Mouse (Mus musculus): ENCODE data around the gene B3gnt2. TPM values are rescaled to one million over a fixed set of nuclear protein-coding genes. Genes with fewer than 3 reads are reported as not detected.

The B3gnt2 gene
- polyA plus RNA-seq, 1 experiment from 2014 or later, result 7.9 TPM

- Histone ChIP-seq H3K4me1 (ENCODE audit: control insufficient read depth in 2 of 2, insufficient read depth in 2 of 2, low read length in 2 of 2) (peaks cover 0 to 4% of the 10 kb centered on the region in 2 experiments; a peak in 2 of 4 replicates), H3K27ac (replicated peaks in 1 of 2; ENCODE audit: control insufficient read depth in 1 of 2, insufficient read depth in 1 of 2, low read depth in 2 of 2, low read length in 2 of 2) (peak overlapping the region; percentile 57 to 78), H3K9me3 (ENCODE audit: control insufficient read depth, low read length) (no peaks in the 10 kb centered on the region), H3K4me2 (ENCODE audit: low read length) (peak overlapping the region; percentile 38), H3K4me3 (ENCODE audit: control insufficient read depth in 1 of 2, insufficient read depth in 1 of 2, low read depth in 1 of 2, low read length in 2 of 2) (peak overlapping the region in 1 of 2 experiments; percentile 2; a peak in 1 of 4 replicates), H3K9ac (ENCODE audit: low read length) (no peak overlapping the region; the same call in 1 of the 2 replicates), H3K36me3 (ENCODE audit: control insufficient read depth, insufficient read depth, low read length) (no peaks in the 10 kb centered on the region), H3K27me3 (ENCODE audit: control insufficient read depth, insufficient read depth, low read length) (no peaks in the 10 kb centered on the region)
- no peak for ATAC-seq (ENCODE audit: insufficient number of reproducible peaks, insufficient read depth, low FRiP score, low read depth)
- 43% methylated on average over 7 of the region's 7 CpGs for WGBS
Observed at GRCm38 (mm10) chr11:22871628-22872306, 11.0 kb upstream of the B3gnt2 start.

- 74% methylated on average over 8 of the region's 8 CpGs for WGBS
- Histone ChIP-seq H3K4me3 (ENCODE audit: control insufficient read depth in 1 of 2, insufficient read depth in 1 of 2, low read depth in 1 of 2, low read length in 2 of 2) (no peak overlapping the region), H3K27ac (replicated peaks in 1 of 2; ENCODE audit: control insufficient read depth in 1 of 2, insufficient read depth in 1 of 2, low read depth in 2 of 2, low read length in 2 of 2) (no peak overlapping the region), H3K36me3 (ENCODE audit: control insufficient read depth, insufficient read depth, low read length) (no peaks in the 10 kb centered on the region), H3K4me1 (ENCODE audit: control insufficient read depth in 2 of 2, insufficient read depth in 2 of 2, low read length in 2 of 2) (peaks cover 0 to 4% of the 10 kb centered on the region in 2 experiments; a peak in 2 of 4 replicates), H3K9me3 (ENCODE audit: control insufficient read depth, low read length) (no peaks in the 10 kb centered on the region), H3K4me2 (ENCODE audit: low read length) (no peak overlapping the region), H3K27me3 (ENCODE audit: control insufficient read depth, insufficient read depth, low read length) (no peaks in the 10 kb centered on the region), H3K9ac (ENCODE audit: low read length) (no peak overlapping the region)
- no peak for ATAC-seq (ENCODE audit: insufficient number of reproducible peaks, insufficient read depth, low FRiP score, low read depth)
Observed at GRCm38 (mm10) chr11:22868582-22868981, 7.8 kb upstream of the B3gnt2 start.

GRCm38 (mm10) chr11:22867691-22868090 is 6.9 kb upstream of the B3gnt2 start:
- no peak overlapping the region for H3K9ac ChIP-seq (ENCODE audit: low read length)
- no peak overlapping the region for H3K4me3 ChIP-seq (ENCODE audit: control insufficient read depth in 1 of 2, insufficient read depth in 1 of 2, low read depth in 1 of 2, low read length in 2 of 2)
- ATAC-seq (ENCODE audit: insufficient number of reproducible peaks, insufficient read depth, low FRiP score, low read depth), result no peak
- no peaks in the 10 kb centered on the region for H3K27me3 ChIP-seq (ENCODE audit: control insufficient read depth, insufficient read depth, low read length)
- WGBS, result 79% methylated on average over 5 of the region's 5 CpGs
- H3K36me3 ChIP-seq (ENCODE audit: control insufficient read depth, insufficient read depth, low read length), result no peaks in the 10 kb centered on the region
- no peak overlapping the region for H3K27ac ChIP-seq (replicated peaks in 1 of 2; ENCODE audit: control insufficient read depth in 1 of 2, insufficient read depth in 1 of 2, low read depth in 2 of 2, low read length in 2 of 2)
- H3K4me1 ChIP-seq (ENCODE audit: control insufficient read depth in 2 of 2, insufficient read depth in 2 of 2, low read length in 2 of 2), result peaks cover 0 to 4% of the 10 kb centered on the region in 2 experiments; a peak in 2 of 4 replicates
- H3K4me2 ChIP-seq (ENCODE audit: low read length), result no peak overlapping the region
- no peaks in the 10 kb centered on the region for H3K9me3 ChIP-seq (ENCODE audit: control insufficient read depth, low read length)

- no peaks in the 10 kb centered on the region for H3K36me3 ChIP-seq (ENCODE audit: control insufficient read depth, insufficient read depth, low read length)
- H3K4me2 ChIP-seq (ENCODE audit: low read length), result no peak overlapping the region
- peaks cover 0 to 1% of the 10 kb centered on the region in 2 experiments; a peak in 1 of 4 replicates for H3K4me1 ChIP-seq (ENCODE audit: control insufficient read depth in 2 of 2, insufficient read depth in 2 of 2, low read length in 2 of 2)
- no peaks in the 10 kb centered on the region for H3K27me3 ChIP-seq (ENCODE audit: control insufficient read depth, insufficient read depth, low read length)
- no peak overlapping the region for H3K4me3 ChIP-seq (ENCODE audit: control insufficient read depth in 1 of 2, insufficient read depth in 1 of 2, low read depth in 1 of 2, low read length in 2 of 2)
- no peak for ATAC-seq (ENCODE audit: insufficient number of reproducible peaks, insufficient read depth, low FRiP score, low read depth)
- H3K9me3 ChIP-seq (ENCODE audit: control insufficient read depth, low read length), result no peaks in the 10 kb centered on the region
- WGBS, result 86% methylated on average over 7 of the region's 7 CpGs
- no peak overlapping the region for H3K27ac ChIP-seq (replicated peaks in 1 of 2; ENCODE audit: control insufficient read depth in 1 of 2, insufficient read depth in 1 of 2, low read depth in 2 of 2, low read length in 2 of 2)
- no peak overlapping the region for H3K9ac ChIP-seq (ENCODE audit: low read length)
Observed at GRCm38 (mm10) chr11:22865635-22866246, 5.0 kb upstream of the B3gnt2 start.

GRCm38 (mm10) chr11:22864305-22865060 is 3.7 kb upstream of the B3gnt2 start:
- Histone ChIP-seq H3K27me3 (ENCODE audit: control insufficient read depth, insufficient read depth, low read length) (no peaks in the 10 kb centered on the region), H3K9me3 (ENCODE audit: control insufficient read depth, low read length) (no peaks in the 10 kb centered on the region), H3K27ac (replicated peaks in 1 of 2; ENCODE audit: control insufficient read depth in 1 of 2, insufficient read depth in 1 of 2, low read depth in 2 of 2, low read length in 2 of 2) (no peak overlapping the region), H3K4me3 (ENCODE audit: control insufficient read depth in 1 of 2, insufficient read depth in 1 of 2, low read depth in 1 of 2, low read length in 2 of 2) (no peak overlapping the region), H3K9ac (ENCODE audit: low read length) (no peak overlapping the region), H3K4me1 (ENCODE audit: control insufficient read depth in 2 of 2, insufficient read depth in 2 of 2, low read length in 2 of 2) (peaks cover 0 to 7% of the 10 kb centered on the region in 2 experiments; a peak in 1 of 4 replicates), H3K4me2 (ENCODE audit: low read length) (no peak overlapping the region), H3K36me3 (ENCODE audit: control insufficient read depth, insufficient read depth, low read length) (no peaks in the 10 kb centered on the region)
- no peak for ATAC-seq (ENCODE audit: insufficient number of reproducible peaks, insufficient read depth, low FRiP score, low read depth)
- WGBS, result 78% methylated on average over 8 of the region's 8 CpGs

GRCm38 (mm10) chr11:22863581-22863980 is 2.8 kb upstream of the B3gnt2 start:
- Histone ChIP-seq H3K4me1 (ENCODE audit: control insufficient read depth in 2 of 2, insufficient read depth in 2 of 2, low read length in 2 of 2) (peaks cover 2 to 8% of the 10 kb centered on the region in 2 experiments; a peak in 2 of 4 replicates), H3K36me3 (ENCODE audit: control insufficient read depth, insufficient read depth, low read length) (no peaks in the 10 kb centered on the region), H3K27ac (replicated peaks in 1 of 2; ENCODE audit: control insufficient read depth in 1 of 2, insufficient read depth in 1 of 2, low read depth in 2 of 2, low read length in 2 of 2) (no peak overlapping the region), H3K4me2 (ENCODE audit: low read length) (no peak overlapping the region), H3K9me3 (ENCODE audit: control insufficient read depth, low read length) (no peaks in the 10 kb centered on the region), H3K9ac (ENCODE audit: low read length) (no peak overlapping the region), H3K4me3 (ENCODE audit: control insufficient read depth in 1 of 2, insufficient read depth in 1 of 2, low read depth in 1 of 2, low read length in 2 of 2) (no peak overlapping the region), H3K27me3 (ENCODE audit: control insufficient read depth, insufficient read depth, low read length) (peaks cover 5% of the 10 kb centered on the region; the same call in 1 of the 2 replicates)
- WGBS, result 43% methylated on average over 4 of the region's 4 CpGs
- ATAC-seq (ENCODE audit: insufficient number of reproducible peaks, insufficient read depth, low FRiP score, low read depth), result no peak

- Histone ChIP-seq H3K27me3 (ENCODE audit: control insufficient read depth, insufficient read depth, low read length) (peaks cover 6% of the 10 kb centered on the region; the same call in 1 of the 2 replicates), H3K4me1 (ENCODE audit: control insufficient read depth in 2 of 2, insufficient read depth in 2 of 2, low read length in 2 of 2) (peaks cover 8 to 13% of the 10 kb centered on the region in 2 experiments; a peak in 2 of 4 replicates), H3K4me2 (ENCODE audit: low read length) (no peak overlapping the region), H3K4me3 (ENCODE audit: control insufficient read depth in 1 of 2, insufficient read depth in 1 of 2, low read depth in 1 of 2, low read length in 2 of 2) (no peak overlapping the region), H3K9ac (ENCODE audit: low read length) (no peak overlapping the region), H3K36me3 (ENCODE audit: control insufficient read depth, insufficient read depth, low read length) (no peaks in the 10 kb centered on the region), H3K27ac (replicated peaks in 1 of 2; ENCODE audit: control insufficient read depth in 1 of 2, insufficient read depth in 1 of 2, low read depth in 2 of 2, low read length in 2 of 2) (no peak overlapping the region), H3K9me3 (ENCODE audit: control insufficient read depth, low read length) (no peaks in the 10 kb centered on the region)
- ATAC-seq (ENCODE audit: insufficient number of reproducible peaks, insufficient read depth, low FRiP score, low read depth), result no peak
- WGBS, result 79% methylated on average over 4 of the region's 4 CpGs
Observed at GRCm38 (mm10) chr11:22861315-22861714, 554 bp upstream of the B3gnt2 start.

Measured in heart, embryonic 14.5 days (tissue).